Mouse (Mus musculus) myocyte (in vitro differentiated cells): ENCODE data around the gene Cdkn1b. TPM values are rescaled to one million over a fixed set of nuclear protein-coding genes. Genes with fewer than 3 reads are reported as not detected.

Source experiments
- H3K27me3 ChIP-seq: one replicate; pipeline ENCODE4 v1.6.1; 2011; ENCODE audit not compliant: control insufficient read depth, insufficient read depth, insufficient read length
- H3K36me3 ChIP-seq: one replicate; pipeline ENCODE4 v1.6.1; 2011; ENCODE audit not compliant: control insufficient read depth, insufficient read depth
- H3K4me2 ChIP-seq: one replicate; pipeline ENCODE4 v1.6.1; 2011; ENCODE audit warnings: low read depth, control low read depth
- H3K4me3 ChIP-seq: one replicate; pipeline ENCODE4 v1.5.1; 2011; ENCODE audit warnings: mild to moderate bottlenecking, control low read depth, moderate library complexity
- H3K79me2 ChIP-seq: one replicate; pipeline ENCODE4 v1.6.1; 2011; ENCODE audit not compliant: control insufficient read depth, insufficient read depth
- H3ac ChIP-seq: one replicate; pipeline ENCODE4 v1.6.1; 2011; ENCODE audit not compliant: control insufficient read depth, insufficient read length
- CEBPB ChIP-seq: IDR thresholded peaks from 2 replicates; pipeline ENCODE4 v1.6.1; 2011; ENCODE audit warnings: mild to moderate bottlenecking, moderate library complexity; ENCODE audit not compliant: poor library complexity, insufficient read depth, severe bottlenecking
- E2F4 ChIP-seq: IDR thresholded peaks from one replicate; pipeline ENCODE4 v1.6.1; 2011; ENCODE audit warnings: mild to moderate bottlenecking, control low read depth, moderate library complexity; ENCODE audit not compliant: insufficient read depth
- MAX ChIP-seq: IDR thresholded peaks from one replicate; pipeline ENCODE4 v1.6.1; 2011; ENCODE audit warnings: low read depth, mild to moderate bottlenecking, control low read depth
- MYOD1 ChIP-seq, 3 experiments: IDR thresholded peaks; one replicate each; pipeline ENCODE4 v1.6.1; 2011; ENCODE audit warnings: control low read depth in 2 of 3, low read depth in 2 of 3, mild to moderate bottlenecking in 2 of 3, moderate library complexity in 1 of 3; ENCODE audit not compliant: insufficient read length in 2 of 3, control insufficient read depth in 1 of 3
- MYOG ChIP-seq, 3 experiments: IDR thresholded peaks; one replicate each; pipeline ENCODE4 v1.6.1; 2011; ENCODE audit warnings: control low read depth in 2 of 3, low read depth in 2 of 3, mild to moderate bottlenecking in 2 of 3; ENCODE audit not compliant: insufficient read length in 2 of 3, control insufficient read depth in 1 of 3, insufficient read depth in 1 of 3
- POLR2A ChIP-seq: IDR thresholded peaks from one replicate; pipeline ENCODE4 v1.6.1; 2011; ENCODE audit warnings: low read depth, mild to moderate bottlenecking, control low read depth, moderate library complexity; ENCODE audit not compliant: insufficient read length
- POLR2AphosphoS2 ChIP-seq: IDR thresholded peaks from one replicate; pipeline ENCODE4 v1.6.1; 2011; ENCODE audit warnings: low read depth, control low read depth; ENCODE audit not compliant: insufficient read length
- REST ChIP-seq: IDR thresholded peaks from one replicate; pipeline ENCODE4 v1.6.1; 2011; ENCODE audit warnings: mild to moderate bottlenecking, control low read depth, moderate library complexity; ENCODE audit not compliant: insufficient read depth, insufficient read length
- SRF ChIP-seq: IDR thresholded peaks from one replicate; pipeline ENCODE4 v1.6.1; 2011; ENCODE audit warnings: low read depth; ENCODE audit not compliant: control insufficient read depth, insufficient read length
- TCF12 ChIP-seq: IDR thresholded peaks from one replicate; pipeline ENCODE4 v1.6.1; 2011; ENCODE audit warnings: mild to moderate bottlenecking, control low read depth; ENCODE audit not compliant: poor library complexity, insufficient read depth, severe bottlenecking
- TCF3 ChIP-seq: IDR thresholded peaks from one replicate; pipeline ENCODE4 v1.6.1; 2011; ENCODE audit warnings: low read depth, control low read depth; ENCODE audit not compliant: insufficient read length
- USF1 ChIP-seq: IDR thresholded peaks from one replicate; pipeline ENCODE4 v1.6.1; 2011; ENCODE audit warnings: low read depth, mild to moderate bottlenecking, control low read depth, moderate library complexity
- polyA plus RNA-seq: library from polyadenylated mRNA; unstranded; fragments of >200 nt; fragmentation: generic; extraction: Trizol; gene quantifications from one replicate; pipeline ENCODE4 v1.2.1, GENCODE M21; 2012; ENCODE audit warnings: missing spikeins

Cdkn1b gene
- polyA plus RNA-seq, 1 experiment, result 27.7 TPM

DNA sequence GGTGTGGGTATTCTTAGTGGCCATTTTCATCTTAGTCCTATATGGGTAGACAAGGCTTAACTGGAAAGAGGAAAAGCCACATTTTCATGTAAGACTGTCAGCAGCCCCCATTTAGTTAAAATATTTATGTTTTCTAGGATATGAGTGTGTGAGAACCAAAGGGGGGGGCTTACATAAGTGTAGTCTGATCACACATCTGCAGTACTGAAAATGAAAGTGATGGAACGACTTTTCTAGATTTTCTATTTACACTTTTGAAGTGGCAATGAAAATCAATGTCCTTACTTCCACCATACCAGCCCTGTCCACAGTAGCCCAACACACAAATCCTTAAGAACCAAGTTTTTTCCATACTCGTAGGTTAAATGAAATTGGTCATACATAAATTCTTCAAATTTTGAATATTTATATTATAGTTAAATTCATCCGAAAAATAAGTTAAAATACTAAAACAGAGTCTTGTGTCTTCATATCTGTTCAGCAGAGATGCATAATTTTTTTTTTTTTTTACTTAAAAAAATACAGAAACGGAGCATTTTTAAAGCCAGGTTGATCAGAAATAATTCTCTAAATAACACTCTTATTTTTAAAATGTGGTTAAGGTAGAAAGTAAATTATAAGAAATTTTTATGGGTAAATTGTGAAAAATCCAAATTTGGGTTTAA, 5.6 kb downstream of the Cdkn1b start:
- Histone ChIP-seq H3K36me3 (peaks cover 11% of the 10 kb centered on the region), H3K4me3 (peak overlapping the region; percentile 81), H3K27me3 (no peaks in the 10 kb centered on the region), H3K79me2 (peaks cover 73% of the 10 kb centered on the region), H3ac (no peak overlapping the region), H3K4me2 (peak overlapping the region; percentile 98)
- TF ChIP-seq E2F4 (no peak), CEBPB (no peak), TCF3 (no peak), SRF (no peak), MAX (no peak), POLR2AphosphoS2 (no peak), REST (no peak), MYOG (IDR thresholded peaks at IDR 0.05; ENCODE audit: control insufficient read depth in 1 of 3, insufficient read depth in 1 of 3, insufficient read length in 2 of 3, low read depth in 2 of 3) (no peak), POLR2A (no peak), TCF12 (no peak), MYOD1 (IDR thresholded peaks at IDR 0.05; ENCODE audit: control insufficient read depth in 1 of 3, insufficient read length in 2 of 3, low read depth in 2 of 3) (no peak), USF1 (no peak)

DNA sequence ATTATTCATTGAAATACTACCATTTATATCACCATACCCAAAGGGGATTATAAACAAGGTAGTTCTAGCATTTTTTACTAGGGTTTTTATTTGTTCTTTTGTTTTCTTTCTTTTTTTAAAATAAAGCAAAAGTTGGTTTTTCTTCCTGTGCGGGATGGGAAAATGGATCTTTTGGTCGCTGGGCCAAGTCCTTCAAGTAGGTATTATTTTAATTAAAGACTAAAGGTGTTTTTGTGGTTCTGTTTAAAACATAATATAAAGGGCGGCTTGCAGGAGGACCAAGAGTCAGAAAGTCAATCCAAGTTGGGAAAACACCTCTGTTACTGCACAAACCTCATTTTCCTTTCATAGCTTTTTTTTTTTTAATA, 6.1 kb downstream of the Cdkn1b start:
- peaks cover 11% of the 10 kb centered on the region for H3K36me3 ChIP-seq
- TF ChIP-seq REST (no peak), MAX (no peak), SRF (no peak), MYOG (IDR thresholded peaks at IDR 0.05; ENCODE audit: control insufficient read depth in 1 of 3, insufficient read depth in 1 of 3, insufficient read length in 2 of 3, low read depth in 2 of 3) (no peak), TCF3 (no peak), TCF12 (no peak), POLR2AphosphoS2 (no peak), MYOD1 (IDR thresholded peaks at IDR 0.05; ENCODE audit: control insufficient read depth in 1 of 3, insufficient read length in 2 of 3, low read depth in 2 of 3) (no peak), POLR2A (no peak), CEBPB (no peak), USF1 (no peak), E2F4 (no peak)
- H3ac ChIP-seq, result peak overlapping the region; percentile 82
- peaks cover 73% of the 10 kb centered on the region for H3K79me2 ChIP-seq
- H3K27me3 ChIP-seq, result no peaks in the 10 kb centered on the region
- H3K4me3 ChIP-seq, result peak overlapping the region; percentile 81
- H3K4me2 ChIP-seq, result peak overlapping the region; percentile 98

- Histone ChIP-seq H3K4me3 (peak overlapping the region; percentile 81), H3K36me3 (peaks cover 11% of the 10 kb centered on the region), H3K27me3 (no peaks in the 10 kb centered on the region), H3K79me2 (peaks cover 72% of the 10 kb centered on the region), H3K4me2 (peak overlapping the region; percentile 98), H3ac (peak overlapping the region; percentile 82)
- TF ChIP-seq MYOD1 (IDR thresholded peaks at IDR 0.05; ENCODE audit: control insufficient read depth in 1 of 3, insufficient read length in 2 of 3, low read depth in 2 of 3), result no peak
- TF ChIP-seq POLR2AphosphoS2, result peak; percentile 27
- no peak for TF ChIP-seq MAX
- TF ChIP-seq CEBPB, result no peak
- no peak for TF ChIP-seq TCF3
- TF ChIP-seq USF1, result no peak
- TF ChIP-seq MYOG (IDR thresholded peaks at IDR 0.05; ENCODE audit: control insufficient read depth in 1 of 3, insufficient read depth in 1 of 3, insufficient read length in 2 of 3, low read depth in 2 of 3), result no peak
- peak; percentile 24 for TF ChIP-seq POLR2A
- peak; percentile 79 for TF ChIP-seq E2F4
- TF ChIP-seq TCF12, result no peak
- no peak for TF ChIP-seq SRF
- no peak for TF ChIP-seq REST
Observed at GRCm38 (mm10) chr6:134926803-134927594, 6.8 kb downstream of the Cdkn1b start.

GRCm38 (mm10) chr6:134927595-134928095, 7.4 kb downstream of the Cdkn1b start:
- no peak for TF ChIP-seq E2F4
- no peak for TF ChIP-seq POLR2A
- TF ChIP-seq POLR2AphosphoS2, result no peak
- no peak for TF ChIP-seq TCF12
- no peak for TF ChIP-seq CEBPB
- no peak for TF ChIP-seq MYOG (IDR thresholded peaks at IDR 0.05; ENCODE audit: control insufficient read depth in 1 of 3, insufficient read depth in 1 of 3, insufficient read length in 2 of 3, low read depth in 2 of 3)
- no peak for TF ChIP-seq TCF3
- no peak for TF ChIP-seq MAX
- no peak for TF ChIP-seq SRF
- no peak for TF ChIP-seq MYOD1 (IDR thresholded peaks at IDR 0.05; ENCODE audit: control insufficient read depth in 1 of 3, insufficient read length in 2 of 3, low read depth in 2 of 3)
- no peak for TF ChIP-seq REST
- TF ChIP-seq USF1, result no peak
- no peaks in the 10 kb centered on the region for H3K27me3 ChIP-seq

More at GRCm38 (mm10) chr6:134927595-134928095, 7.4 kb downstream of the Cdkn1b start:
- Histone ChIP-seq H3K79me2 (peaks cover 72% of the 10 kb centered on the region), H3K4me3 (peak overlapping the region; percentile 81), H3K4me2 (peak overlapping the region; percentile 98), H3ac (peak overlapping the region; percentile 82), H3K36me3 (peaks cover 11% of the 10 kb centered on the region)
